Mouse (Mus musculus) cerebellum, adult 2 months (tissue): ENCODE results near the gene Ddx39b. TPM values are rescaled to one million over a fixed set of nuclear protein-coding genes. Genes with fewer than 3 reads are reported as not detected.
"Not testable (repeated sequence)": the region's sequence is repeated elsewhere in the genome, so short reads cannot be mapped to it uniquely, and the experiment has no call there.

Experiments used
- DNase-seq, 2 experiments: peaks; one replicate each; pipeline ENCODE4 v3.0.0; 2021
- H3K27ac ChIP-seq: fragments of 200-500 bp; 2 replicates; pipeline ENCODE4 v1.5.1; 2012; ENCODE audit warnings: low read length, control low read depth, inconsistent platforms; ENCODE audit not compliant: insufficient read depth
- H3K27me3 ChIP-seq: fragments of 200-500 bp; 2 replicates; pipeline ENCODE4 v1.6.1; 2012; ENCODE audit warnings: inconsistent platforms, mild to moderate bottlenecking, low read length, moderate library complexity; ENCODE audit not compliant: control insufficient read depth, insufficient read depth
- H3K4me1 ChIP-seq: fragments of 200-500 bp; 2 replicates; pipeline ENCODE4 v1.6.1; 2011; ENCODE audit warnings: low read length; ENCODE audit not compliant: control insufficient read depth, insufficient read depth
- H3K4me3 ChIP-seq: fragments of 200-500 bp; replicated peaks from 2 replicates; pipeline ENCODE3; 2011; ENCODE audit warnings: mild to moderate bottlenecking, low read depth, low read length, control low read depth; ENCODE audit not compliant: insufficient read depth
- CTCF ChIP-seq: fragments of 200-500 bp; IDR thresholded peaks from 2 replicates; pipeline ENCODE4 v1.5.1; 2011; ENCODE audit warnings: low read depth, mild to moderate bottlenecking, control low read depth, low read length, moderate library complexity, borderline replicate concordance; ENCODE audit not compliant: insufficient read depth
- POLR2A ChIP-seq: fragments of 200-500 bp; IDR thresholded peaks from 2 replicates; pipeline ENCODE4 v1.6.1; 2011; ENCODE audit warnings: low read length, control low read depth, borderline replicate concordance; ENCODE audit not compliant: insufficient read depth
- WGBS: fragments of 180-500 bp; shearing (Covaris S2); methylation state at CpG from one replicate; pipeline ENCODE4 v1.1.7; 2018; 5-methylcytosine and 5-hydroxymethylcytosine counted together
- polyA plus RNA-seq: library from polyadenylated mRNA; depleted of rRNA; stranded (reverse); fragments of >200 nt; gene quantifications from 2 replicates; pipeline ENCODE4 v1.2.3, GENCODE M21; 2012

Gene Ddx39b
- polyA plus RNA-seq, 1 experiment: 438 TPM

DNA sequence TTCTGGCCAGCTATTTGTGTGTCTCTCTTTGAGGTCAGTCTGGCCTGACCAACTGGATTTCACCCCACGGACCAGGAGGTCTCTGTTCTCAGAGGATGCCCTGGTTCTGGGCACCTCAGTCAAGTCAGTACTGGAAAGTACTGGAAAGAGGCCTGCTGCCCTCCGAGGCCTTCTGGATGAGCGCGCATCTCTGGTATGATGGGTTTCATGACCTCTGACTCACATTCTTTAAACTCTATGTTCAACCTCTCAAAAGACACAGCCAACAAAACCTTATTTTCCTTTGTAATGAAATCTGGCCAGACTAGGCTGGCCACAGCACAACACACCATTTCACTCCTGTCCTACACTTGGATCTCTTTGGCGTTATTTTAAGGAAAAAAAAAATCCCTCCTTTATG is 16.1 kb upstream of the Ddx39b start:
- Histone ChIP-seq H3K27me3 (no peaks in the 10 kb centered on the region), H3K4me3 (no peak overlapping the region), H3K27ac (no peak overlapping the region), H3K4me1 (peaks cover 4% of the 10 kb centered on the region; the same call in 1 of the 2 replicates)
- no peak for DNase-seq
- no peak for TF ChIP-seq CTCF
- TF ChIP-seq POLR2A: no peak
- 93% methylated on average over 5 of the region's 5 CpGs for WGBS

DNA sequence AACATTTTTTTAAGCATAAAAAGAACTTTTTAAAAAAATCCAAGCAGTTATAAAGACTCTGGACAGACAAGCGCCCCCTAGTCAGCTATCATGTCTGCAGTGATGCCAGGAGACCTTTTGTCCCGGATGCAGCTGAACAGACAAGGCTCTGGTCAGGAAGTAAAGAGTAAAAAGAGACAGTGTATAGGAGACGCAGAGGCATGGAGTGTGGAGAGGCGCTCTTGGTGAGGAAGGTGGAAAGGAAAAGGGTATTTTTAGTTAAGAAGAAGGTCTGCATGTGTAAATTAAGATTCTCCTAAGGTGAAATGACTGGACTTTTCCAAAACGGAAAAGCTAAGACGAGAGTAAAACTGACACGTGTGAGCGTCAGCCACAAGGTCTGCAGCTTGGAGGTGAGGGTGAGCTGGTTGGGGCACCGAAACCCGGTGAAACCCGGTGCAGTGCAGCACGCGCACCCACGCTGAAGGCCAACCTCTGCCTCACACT is 14.9 kb upstream of the Ddx39b start:
- Histone ChIP-seq H3K27ac (no peak overlapping the region), H3K4me3 (no peak overlapping the region), H3K27me3 (no peaks in the 10 kb centered on the region), H3K4me1 (peaks cover 4% of the 10 kb centered on the region; the same call in 1 of the 2 replicates)
- WGBS: 86% methylated on average over 14 of the region's 14 CpGs
- no peak for TF ChIP-seq CTCF
- no peak for TF ChIP-seq POLR2A
- no peak for DNase-seq

DNA sequence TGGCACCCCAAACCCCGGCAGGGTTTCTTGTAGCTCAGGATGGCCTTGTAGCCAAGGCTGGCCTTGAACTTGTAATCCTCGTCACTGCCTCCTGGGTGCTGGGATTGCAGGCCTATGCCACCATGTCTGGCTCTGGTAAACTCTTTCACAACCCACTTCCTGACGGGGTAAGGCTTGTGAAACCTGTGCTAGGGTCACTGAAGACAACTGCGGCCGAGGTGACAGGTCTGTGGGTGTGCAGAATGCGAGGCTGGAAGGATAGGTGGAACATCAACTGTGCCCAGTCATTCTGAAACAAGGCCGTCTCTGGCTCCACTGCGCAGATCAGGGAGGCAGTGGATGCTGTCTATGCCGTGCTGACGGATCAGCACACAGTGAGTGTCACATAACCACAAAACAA is 10.5 kb upstream of the Ddx39b start:
- H3K4me3 ChIP-seq: no peak overlapping the region
- H3K4me1 ChIP-seq: peaks cover 2% of the 10 kb centered on the region; the same call in 1 of the 2 replicates
- no peak for DNase-seq
- H3K27ac ChIP-seq: no peak overlapping the region
- no peaks in the 10 kb centered on the region for H3K27me3 ChIP-seq
- WGBS: 94% methylated on average over 10 of the region's 10 CpGs
- TF ChIP-seq POLR2A: no peak
- no peak for TF ChIP-seq CTCF

DNA sequence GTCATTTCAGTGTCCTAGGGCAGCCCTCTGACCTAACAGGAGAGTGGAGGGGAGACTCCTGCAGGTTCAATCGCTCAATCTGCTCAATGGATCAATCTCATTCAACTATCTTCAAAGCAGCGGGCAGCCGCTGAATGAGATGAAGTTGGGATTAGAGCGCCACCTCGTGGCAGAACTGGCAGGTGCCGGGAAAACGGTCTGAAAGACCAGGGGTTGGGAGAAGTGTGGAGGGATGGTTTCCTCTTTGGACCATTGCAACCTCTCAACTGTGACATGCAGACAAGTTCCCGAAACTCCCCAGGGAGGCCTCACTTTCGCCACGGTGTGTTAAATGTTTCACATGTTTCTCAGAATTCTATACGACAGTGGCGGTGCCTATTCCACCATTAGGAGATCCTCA is 9.5 kb upstream of the Ddx39b start:
- H3K27me3 ChIP-seq: no peaks in the 10 kb centered on the region
- H3K4me3 ChIP-seq: peak overlapping the region; percentile 14
- WGBS: 8% methylated on average over 12 of the region's 12 CpGs
- DNase-seq: peak; percentile 75 to 86
- peaks cover 2% of the 10 kb centered on the region; the same call in 1 of the 2 replicates for H3K4me1 ChIP-seq
- TF ChIP-seq CTCF: peak; percentile 89
- no peak for TF ChIP-seq POLR2A
- H3K27ac ChIP-seq: no peak overlapping the region

DNA sequence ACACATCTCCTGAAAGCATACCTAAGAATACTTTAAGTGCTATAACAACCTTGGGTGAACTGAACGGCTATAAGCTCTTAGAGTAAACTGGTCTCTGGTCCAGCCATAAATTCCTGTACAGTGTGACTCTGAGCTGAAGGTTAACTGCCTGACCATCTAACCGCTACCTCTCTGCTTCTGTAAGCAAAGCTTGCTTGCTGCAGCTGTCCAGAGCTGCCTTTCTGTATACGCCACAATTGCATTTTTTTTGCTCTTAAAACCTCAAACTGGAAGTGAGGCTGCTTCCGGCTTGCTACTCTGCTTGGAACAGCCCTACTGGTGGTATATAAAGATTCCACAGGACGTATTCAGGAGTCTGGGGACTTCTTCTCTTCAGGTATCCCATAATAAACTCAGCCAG is 8.9 kb upstream of the Ddx39b start:
- no peak for DNase-seq
- Histone ChIP-seq H3K27me3 (no peaks in the 10 kb centered on the region), H3K27ac (no peak overlapping the region), H3K4me3 (no peak overlapping the region), H3K4me1 (peaks cover 5% of the 10 kb centered on the region; the same call in 1 of the 2 replicates)
- 88% methylated on average over 5 of the region's 5 CpGs for WGBS
- TF ChIP-seq POLR2A (no peak), CTCF (no peak)

DNA sequence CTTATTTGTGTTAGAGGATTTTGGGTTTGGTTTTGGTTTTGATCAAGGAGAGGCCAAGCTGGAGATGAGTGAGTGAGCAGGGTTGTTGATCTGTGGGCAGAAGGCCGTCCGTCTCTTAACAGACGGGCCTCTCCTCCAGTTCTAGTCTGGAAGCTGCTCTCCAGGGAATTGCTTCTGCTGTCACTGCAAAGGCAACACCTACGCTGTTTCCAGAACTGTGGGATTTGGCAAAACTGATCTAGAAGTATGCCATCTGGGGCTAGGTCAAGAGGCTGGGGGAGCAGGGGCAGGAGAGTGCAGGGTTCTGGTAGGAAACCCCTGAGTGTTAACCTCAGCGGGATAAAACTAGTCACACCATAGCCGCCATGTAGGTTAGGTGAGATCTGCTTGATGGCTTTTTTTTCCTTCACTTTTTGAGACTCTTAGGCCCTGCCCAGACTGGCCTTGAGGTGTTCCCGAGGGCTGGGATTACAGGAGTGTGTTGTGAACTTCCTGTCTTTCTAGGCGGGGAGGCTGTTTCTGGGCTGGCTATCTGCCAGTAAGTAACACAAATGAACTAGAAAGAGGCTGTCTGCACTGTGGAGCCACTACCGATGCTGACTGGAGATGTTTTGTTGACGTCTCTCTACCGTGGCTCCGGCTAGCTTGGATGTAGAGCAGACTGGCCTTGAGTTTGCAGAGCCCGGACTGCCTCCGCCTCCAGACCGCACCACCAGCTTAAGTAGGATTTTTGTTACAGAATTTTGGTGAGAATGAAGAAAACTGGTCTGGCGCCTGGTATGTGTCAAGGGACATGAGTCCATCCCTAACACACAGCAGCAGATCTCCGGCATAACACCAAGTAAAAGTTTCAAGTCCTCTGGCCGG is 8.2 kb upstream of the Ddx39b start, which contains the start of gene Atp6v1g2:
Atp6v1g2 (plus strand) TSS at position 547 of the 867 bp plus-strand sequence.
- TF ChIP-seq POLR2A (no peak), CTCF (no peak)
- Histone ChIP-seq H3K4me3 (peak within 1 kb of the TSS; percentile 83), H3K27me3 (no peaks in the 10 kb centered on the region), H3K27ac (no peak within 1 kb of the TSS), H3K4me1 (peaks cover 5% of the 10 kb centered on the region; the same call in 1 of the 2 replicates)
- WGBS: 45% methylated on average over 18 of the region's 18 CpGs
- DNase-seq: no peak

DNA sequence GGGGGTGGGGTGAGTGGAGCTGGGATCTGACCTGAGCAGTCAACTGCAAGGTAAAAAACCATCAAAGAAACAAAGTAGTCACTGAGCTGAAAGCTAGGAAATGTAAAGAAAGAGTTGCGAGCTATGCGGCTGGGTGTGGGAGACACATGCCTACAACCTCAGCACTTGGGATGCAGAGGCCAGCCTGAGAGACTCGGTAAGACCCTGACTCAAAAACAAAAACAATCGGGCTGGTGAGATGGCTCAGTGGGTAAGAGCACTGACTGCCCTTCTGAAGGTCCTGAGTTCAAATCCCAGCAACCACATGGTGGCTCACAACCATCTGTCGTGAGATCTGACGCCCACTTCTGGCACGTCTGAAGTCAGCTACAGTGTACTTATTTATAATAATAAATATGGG is 7.5 kb upstream of the Ddx39b start:
- DNase-seq, H3K27me3 ChIP-seq, H3K27ac ChIP-seq, H3K4me1 ChIP-seq, H3K4me3 ChIP-seq: not testable (repeated sequence)
- 60% methylated on average over 7 of the region's 7 CpGs for WGBS

DNA sequence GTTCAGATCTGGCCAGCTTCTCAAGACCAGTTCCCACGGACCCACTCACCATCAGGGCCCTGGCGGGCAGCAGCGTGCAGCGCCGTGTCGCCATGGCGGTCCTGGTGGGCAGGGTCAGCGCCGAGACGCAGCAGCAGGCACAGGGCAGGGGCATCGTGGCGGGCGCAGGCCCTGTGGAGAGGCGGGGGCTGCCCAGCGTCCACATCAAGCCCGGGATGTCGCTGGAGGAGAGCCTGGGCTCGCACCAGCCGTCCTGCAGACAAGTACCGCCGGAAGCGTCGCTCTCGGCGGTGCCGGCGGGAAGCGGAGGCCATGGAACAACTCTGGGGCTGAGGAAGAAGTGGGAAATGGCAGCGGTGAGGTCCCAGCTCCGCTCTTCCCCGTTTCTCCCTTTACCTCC is 6.6 kb upstream of the Ddx39b start:
- H3K4me1 ChIP-seq: peaks cover 5% of the 10 kb centered on the region; the same call in 1 of the 2 replicates
- peak overlapping the region; percentile 79 for H3K27ac ChIP-seq
- peak overlapping the region; percentile 83 for H3K4me3 ChIP-seq
- DNase-seq: peak; percentile 48 to 61
- H3K27me3 ChIP-seq: no peaks in the 10 kb centered on the region
- 3% methylated on average over 31 of the region's 31 CpGs for WGBS
- no peak for TF ChIP-seq POLR2A
